Mouse (Mus musculus) thymus, postnatal 10 days (tissue): Measurements from ENCODE around the gene Scgb2b24.

ENCODE experiments used
- DNase-seq, 2 experiments: peaks; one replicate each; pipeline ENCODE4 v3.0.0; 2021; ENCODE audit warnings: low spot score in 2 of 2

Scgb2b24 gene

GRCm38 (mm10) chr7:33739212-33739611 lies at the start of gene Scgb2b24:
Gene Scgb2b24 (minus strand): TSS chr7:33739312.
- DNase-seq: no peak

GRCm38 (mm10) chr7:33743499-33743898 lies 4.4 kb upstream of the Scgb2b24 start, which contains the start of gene Scgb1b24:
Gene Scgb1b24 (plus strand): TSS chr7:33743799.
- DNase-seq: no peak

DNA sequence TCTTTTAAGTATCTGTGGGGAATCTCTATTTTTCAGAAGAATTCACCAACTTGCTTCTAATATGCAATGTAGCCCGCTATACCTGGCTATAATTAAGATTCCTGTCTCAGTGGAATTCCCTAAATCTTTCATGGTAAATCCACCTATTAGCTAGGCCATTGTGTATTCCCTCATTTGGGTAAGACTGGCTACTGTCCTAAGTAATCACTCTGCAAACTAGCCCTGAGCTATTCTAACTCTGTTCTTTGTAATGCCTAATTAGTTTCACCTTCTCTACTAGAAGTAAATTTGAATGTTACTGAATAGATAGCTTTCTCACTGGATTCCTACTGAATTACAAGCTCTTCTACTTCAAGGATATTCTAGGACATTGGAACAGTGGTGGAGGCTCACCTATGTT lies 49.2 kb downstream of the Scgb2b24 start:
- no peak for DNase-seq
